Mouse (Mus musculus) kidney, adult 9 months (tissue): ENCODE measurements around the gene Anxa9.

Source experiments
- DNase-seq: peaks from one replicate; pipeline ENCODE4 v3.0.0; 2022

Gene Anxa9

DNA sequence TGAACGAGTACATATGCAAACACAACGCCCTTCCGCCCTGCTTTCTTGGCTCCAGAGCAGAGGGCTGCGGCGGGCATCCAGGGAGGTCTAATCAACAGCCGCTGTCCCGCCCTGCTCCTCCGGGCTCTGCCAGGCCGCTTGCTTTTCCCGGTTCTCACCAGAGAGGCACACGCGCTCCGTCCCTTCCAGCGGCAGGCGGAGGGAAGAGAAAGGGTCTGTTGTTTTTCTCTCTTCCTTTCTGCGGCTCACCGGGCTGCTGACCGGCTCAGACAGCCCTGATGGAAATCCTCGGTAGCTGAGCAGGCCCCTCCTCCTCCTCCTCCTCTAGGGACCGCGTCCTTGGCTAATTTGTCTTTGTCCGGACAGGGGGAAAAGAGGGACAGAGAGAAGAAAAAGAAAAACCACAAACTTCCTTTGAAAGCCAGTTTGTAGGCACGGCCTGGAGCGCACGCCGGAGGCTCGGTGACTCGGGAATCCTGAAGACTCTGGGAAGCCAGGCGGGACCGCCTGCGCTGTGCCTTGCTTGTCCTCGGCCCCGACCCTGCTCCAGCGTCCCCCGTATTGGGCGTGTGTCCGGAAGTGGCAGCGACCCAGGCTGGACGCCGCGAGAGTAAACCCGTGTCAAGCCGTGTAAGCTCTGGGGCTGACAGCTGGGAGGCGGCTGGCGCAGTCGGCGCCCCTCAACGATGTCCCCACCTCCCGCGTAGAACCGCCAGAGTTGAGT, 23.9 kb downstream of the Anxa9 start:
- peak; percentile 88 for DNase-seq

DNA sequence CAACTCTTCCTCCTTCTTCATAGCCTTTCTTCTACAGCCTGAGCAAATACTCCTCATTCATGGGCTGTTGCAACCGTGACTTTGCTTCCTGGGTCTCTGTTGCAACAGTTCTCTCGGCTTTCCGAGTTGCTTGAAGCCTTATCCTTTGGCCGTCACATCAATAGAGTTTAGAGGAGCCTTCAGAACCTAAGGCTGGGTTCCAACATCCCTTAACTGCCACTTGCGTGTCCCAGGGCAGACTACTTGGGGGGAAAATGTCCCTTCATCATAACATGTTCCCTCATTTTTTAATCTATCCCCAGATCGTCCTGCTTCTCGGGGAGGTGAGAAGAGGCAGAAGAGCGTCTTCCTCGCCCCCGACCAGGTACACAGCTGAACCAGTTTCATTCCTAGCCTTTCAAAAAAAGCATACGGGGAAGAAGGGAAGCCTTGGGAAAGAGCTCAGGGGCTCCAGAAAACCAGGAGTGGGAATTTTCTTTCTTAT, 24.6 kb downstream of the Anxa9 start:
- peak; percentile 60 for DNase-seq

DNA sequence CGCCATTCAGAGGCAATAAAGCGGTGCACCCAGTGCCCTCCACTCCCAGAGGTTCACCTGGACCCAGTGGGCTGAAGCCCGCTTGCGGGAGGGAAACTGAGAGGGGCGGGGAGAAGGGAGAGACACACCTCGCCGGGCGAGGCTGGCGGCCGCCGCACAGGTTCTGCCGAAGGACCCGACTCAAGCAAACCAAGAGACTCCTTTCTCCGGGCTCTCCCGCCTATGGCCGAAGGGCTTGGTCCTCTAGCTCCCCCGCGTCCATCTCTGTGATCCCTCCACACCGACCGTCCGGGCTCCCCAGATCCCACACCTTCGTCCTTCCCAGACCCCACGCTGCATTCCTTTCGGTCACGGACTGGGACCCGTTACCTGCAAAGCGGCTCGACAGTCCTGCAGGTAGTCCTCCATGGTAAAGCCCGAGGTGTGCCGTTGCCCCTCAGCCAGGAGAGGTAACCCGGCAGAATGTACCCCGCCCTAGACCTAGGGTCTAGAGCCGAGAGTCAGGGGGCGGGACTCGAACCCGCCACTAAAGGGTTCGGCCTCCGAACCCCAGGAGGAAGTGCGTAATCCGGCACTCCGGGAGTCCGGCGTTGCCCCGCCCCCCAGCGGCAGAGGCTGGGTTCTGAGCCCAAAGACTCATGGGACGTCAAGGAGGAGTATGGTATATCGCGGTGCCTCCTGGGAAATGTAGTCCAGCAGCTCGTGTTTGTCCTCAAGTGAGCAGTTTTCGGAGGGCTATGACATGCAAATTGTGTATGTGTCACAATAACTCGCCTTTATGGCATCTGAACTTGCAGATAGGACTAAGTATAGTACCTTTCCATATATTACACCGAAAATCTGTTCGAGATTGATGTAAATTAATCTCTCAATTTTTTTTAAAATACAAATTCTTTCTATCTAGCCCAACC, 25.5 kb downstream of the Anxa9 start, which contains the start of the genes Mindy1 and Prune1:
TSS of gene Mindy1 (plus strand) at position 130 of the 911 bp plus-strand sequence.
TSS of gene Prune1 (minus strand) at position 861 of the 911 bp plus-strand sequence.
- DNase-seq = peak; percentile 99

DNA sequence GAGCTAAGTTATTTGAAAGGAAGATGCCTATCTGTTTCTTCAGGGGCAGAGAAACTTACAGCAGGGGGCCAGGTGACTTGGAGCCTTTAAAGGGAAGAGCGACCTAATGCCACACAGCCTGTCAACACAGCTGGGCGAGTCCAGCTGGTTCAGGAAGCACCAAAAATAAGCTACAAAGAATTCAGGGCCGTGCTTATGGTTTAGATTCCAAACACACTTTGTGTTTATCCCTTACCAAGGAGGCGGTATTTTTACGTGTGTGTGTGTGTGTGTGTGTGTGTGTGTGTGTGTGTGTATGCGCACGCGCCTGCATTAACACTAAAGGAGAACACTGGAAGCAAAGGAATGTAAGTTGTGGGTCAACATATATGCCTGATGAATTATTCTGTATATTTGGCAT, 26.2 kb downstream of the Anxa9 start:
- peak; percentile 56 for DNase-seq

DNA sequence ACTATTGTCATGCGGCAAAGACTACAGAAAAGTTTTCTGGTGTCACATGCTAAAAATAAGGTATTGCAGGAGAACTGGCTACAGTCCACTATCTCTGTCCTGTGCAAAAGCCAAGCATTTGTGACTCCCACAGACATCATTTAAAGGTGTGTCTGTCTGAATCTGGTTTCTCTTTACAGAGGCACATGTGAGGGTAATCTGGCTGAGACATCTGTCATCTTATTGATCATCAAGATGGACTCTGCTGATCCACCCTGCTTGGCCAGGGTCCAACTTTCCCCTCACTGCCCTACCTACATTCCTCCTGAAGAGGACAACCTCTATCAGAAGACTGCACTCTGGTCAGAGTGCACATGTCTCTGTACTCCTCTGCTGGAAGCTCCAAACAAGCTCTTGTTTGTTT, 29.8 kb downstream of the Anxa9 start:
- DNase-seq = peak; percentile 47

DNA sequence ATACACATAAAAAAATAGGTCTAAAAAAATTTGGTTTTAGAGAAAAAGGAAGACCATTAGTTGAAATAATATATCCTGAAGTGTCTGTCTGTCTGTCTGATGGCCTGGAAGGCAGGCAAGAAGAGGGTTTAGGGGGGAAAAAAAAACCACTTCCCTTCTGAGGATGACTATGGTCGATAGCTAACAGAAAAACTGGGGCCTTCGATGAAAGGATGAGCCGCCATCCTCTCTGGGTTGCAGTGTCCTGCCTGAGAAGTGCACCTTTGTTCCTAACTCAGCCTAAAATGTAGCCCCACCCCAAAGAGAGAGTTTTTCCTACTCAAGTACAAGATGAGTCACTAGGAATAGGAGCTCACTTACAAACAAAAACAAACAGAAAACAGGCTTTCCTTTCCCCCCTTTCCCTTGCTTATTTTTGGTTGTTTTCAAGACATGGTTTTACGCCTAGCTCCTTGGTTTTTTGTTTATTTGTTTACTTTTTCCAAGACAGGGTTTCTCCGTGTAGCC, 30.5 kb downstream of the Anxa9 start:
- DNase-seq = no peak

DNA sequence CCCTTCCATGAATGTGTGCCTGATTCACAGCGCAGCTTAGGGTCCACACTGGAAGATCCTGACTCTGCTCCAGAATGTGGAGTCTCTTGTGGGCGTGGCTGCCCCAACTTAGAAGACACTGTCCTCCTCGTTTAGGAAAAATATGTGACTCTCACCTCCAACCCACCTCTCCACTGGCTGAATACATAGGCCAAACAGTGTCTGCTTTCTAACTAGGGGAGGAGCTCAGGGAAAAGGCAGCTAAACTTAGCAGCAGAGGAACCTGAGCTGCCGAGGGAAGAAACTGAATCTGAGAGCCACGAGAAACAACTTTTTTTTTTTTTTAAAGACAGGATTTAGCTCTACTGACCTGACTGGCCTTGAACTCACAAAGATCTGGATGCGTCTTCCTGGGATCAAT, 31.8 kb downstream of the Anxa9 start:
- no peak for DNase-seq

DNA sequence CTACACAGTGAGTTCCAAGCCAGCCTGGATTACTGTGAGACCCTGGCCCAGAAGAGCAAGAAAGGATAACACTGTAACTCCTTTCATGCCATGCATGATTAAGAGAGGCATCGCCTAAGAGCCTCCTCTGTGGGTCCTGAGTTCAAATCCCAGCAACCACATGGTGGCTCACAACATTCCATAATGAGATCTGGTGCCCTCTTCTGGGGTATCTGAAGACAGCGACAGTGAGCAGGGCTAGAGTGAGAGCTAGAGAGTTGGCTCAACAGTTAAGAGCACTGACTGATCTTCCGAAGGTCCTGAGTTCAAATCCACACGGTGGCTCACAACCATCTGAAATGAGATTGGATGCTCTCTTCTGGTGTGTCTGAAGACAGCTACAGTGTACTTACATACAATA, 32.5 kb downstream of the Anxa9 start:
- no peak for DNase-seq

DNA sequence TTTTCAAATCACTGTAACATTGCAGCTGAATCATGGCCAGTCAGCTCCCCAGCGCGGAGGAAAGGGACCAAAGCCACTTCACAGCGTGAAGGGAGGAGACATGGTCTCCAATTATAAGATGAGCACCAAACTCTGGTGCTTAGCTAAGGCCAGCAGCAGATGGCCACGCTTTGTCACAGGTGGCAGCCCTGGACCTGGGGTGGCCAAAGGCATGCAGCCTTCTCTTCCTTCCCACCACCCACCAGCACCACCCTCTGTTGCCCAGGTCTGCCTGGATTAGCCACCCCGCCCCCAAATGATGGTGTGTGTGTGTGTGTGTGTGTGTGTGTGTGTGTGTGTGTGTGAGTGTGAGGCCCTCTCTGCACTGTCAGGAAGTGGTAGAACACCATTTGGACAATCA, 33.5 kb downstream of the Anxa9 start:
- no peak for DNase-seq

DNA sequence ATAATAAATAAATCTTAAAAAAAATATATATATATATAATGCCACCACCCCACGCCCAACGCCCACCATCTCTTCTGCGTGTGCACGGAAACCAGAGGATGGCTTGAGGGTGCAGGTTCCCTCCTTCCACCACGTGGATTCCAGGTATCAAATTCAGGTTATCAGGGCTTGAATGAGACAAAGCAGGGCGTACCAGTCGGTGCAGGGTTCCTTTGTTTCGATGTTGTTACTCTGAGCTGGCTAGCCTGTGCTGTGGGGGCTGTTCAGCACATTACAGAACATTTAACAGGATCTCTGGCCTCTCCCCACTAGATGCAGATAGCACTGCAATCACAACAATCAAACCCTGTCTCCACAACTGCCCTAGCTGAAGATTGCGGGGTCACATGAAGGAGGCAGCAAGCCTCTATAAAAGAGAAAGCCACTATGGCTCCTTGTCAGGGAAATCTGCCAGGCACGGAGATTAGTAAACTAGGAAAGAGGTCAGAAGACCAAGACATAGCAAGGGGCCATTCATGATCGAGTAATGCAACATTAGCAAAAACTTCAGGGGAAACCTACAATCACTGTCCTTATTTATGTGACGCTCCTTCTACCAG, 36.1 kb downstream of the Anxa9 start:
- no peak for DNase-seq

DNA sequence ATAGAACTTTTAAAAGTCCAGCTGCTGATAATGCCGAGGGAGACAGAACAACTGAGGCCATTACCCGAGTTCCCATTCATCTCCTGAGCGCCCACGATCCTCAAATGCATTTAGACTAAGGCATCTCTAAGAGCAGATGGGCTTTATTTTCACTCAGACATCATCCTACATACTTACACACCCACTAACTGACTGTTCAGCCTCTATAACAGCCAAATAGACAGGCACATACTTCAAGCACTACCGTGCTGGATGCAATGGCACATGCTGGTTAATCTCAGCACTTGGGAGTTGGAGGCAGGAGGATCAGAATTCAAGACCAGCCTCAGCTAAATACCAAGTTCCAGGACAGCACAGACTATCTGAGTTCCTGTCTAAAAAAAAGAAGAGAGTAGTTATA, 37.2 kb downstream of the Anxa9 start:
- DNase-seq = no peak

DNA sequence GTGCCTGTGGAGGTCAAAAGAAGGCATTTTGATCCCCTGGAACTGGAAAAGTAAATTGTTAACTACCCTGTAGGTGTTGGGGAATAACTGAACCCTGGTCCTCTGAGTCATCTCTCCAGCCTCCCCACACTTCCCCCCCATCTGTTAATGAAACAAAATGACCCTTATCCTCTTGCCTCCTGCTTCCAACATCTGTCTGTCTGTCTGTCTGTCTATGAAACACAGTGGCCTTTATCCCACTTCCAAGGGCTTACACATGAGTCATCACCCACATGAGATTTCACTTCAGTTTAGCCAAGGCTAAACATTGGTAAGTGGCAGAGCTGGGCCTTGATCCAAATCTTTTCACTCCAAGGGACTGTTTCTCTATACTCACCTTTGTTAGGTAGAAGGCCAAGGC, 39.1 kb downstream of the Anxa9 start:
- DNase-seq = peak; percentile 76

DNA sequence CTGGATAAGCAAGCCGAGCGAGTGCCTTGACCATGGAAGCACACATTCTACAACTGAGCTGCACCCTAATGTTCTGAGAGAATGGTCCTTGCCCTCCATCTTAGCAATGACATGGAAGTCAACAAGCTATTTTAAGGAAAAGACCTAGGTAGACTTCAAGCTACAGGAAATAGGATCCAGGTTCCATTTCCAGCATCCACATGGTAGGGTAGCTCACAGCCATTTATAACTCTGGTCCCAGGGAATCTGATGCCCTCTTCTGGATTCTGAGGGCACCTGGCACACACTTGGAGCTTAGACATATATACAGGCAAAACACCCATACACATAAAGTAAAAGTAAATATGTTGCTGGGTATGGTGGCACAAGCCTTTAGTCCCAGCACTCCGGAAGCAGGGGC, 40.9 kb downstream of the Anxa9 start:
- no peak for DNase-seq

DNA sequence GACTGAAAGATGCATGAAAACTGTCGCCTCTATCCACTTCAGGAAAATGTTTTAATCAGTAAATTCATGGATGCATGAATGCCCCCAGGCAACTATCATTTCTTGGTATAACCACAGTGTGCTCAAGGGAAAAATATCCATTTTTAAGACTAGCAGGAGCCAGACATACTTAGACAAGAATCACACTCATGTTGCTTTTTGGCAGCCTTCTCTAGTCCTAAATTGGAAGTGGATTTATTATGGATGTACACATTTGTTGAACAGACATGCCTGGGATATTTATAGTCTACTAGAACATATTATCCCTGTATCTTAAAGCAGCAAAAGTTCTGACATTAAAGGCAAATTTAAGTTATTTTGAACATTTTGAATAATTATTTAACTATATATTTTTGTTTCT, 42.3 kb downstream of the Anxa9 start:
- DNase-seq = no peak

DNA sequence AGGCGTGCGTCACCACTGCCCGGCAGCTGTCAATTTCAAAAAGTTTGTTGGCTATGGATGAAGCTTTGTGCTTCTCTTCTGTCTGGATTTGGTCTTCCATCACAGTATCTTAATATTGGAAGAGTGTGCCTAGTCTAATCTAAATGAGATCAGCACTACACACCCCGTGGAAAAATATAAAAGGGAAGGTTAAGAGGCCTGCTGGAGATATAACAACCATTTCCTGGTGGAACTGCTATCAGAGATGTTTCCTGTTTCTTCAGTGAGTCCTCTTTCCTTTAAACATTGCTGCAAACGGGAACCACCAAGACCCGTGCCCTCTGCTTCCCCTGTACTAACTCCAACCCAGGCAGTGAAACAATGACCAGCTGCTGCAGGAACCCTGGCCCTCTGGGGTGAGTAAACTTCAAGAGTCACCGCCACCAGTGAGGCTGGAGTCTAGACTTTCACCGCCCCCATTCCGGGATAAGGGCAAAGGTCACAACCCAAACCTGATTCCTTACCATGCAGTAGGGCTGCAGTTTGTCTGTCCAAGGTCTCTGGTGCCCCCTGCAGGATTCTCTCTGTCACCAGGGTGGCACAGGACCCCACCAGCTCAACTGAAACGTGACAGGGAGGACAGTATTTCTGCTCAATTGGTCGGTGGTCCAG, 43.8 kb downstream of the Anxa9 start:
- DNase-seq = peak; percentile 97

DNA sequence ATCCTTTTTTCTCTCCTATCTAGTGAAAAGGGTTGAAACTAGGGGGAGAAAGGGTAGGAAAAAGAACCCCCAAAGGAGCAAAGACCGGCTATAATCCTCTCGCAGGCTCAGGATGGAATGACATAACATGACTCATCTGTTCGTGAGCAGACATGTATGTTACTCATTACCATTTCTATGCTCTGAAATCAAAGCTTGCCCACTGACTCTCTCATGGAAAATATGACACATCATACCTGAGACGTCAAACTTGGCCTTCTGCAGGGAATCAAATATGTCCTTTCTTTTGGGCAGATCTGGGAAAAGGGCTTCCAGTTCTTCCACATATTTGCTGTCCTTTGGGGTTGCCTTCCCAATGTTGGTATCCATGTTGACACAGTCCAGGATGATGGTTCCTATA, 45.0 kb downstream of the Anxa9 start:
- DNase-seq = no peak

DNA sequence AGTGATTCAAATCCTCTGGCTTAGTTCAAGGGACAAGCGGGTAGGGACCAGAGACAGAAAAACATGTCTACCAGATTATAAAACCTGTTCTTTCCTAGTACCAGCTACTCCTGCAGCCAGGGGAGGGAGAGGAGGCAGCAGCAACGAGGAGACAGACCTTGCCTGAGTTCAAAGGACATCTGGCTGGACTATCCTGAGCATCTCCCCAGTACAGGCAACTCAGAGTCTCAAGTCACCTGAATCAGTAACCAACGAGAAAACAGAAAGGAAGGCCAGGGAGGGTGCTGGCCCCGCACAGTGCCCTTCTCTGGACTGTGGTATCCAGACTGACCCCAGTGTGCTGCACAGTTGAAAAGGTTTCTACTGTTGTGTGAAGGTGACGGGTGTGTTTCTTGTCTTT, 50.0 kb downstream of the Anxa9 start:
- DNase-seq = peak; percentile 76

DNA sequence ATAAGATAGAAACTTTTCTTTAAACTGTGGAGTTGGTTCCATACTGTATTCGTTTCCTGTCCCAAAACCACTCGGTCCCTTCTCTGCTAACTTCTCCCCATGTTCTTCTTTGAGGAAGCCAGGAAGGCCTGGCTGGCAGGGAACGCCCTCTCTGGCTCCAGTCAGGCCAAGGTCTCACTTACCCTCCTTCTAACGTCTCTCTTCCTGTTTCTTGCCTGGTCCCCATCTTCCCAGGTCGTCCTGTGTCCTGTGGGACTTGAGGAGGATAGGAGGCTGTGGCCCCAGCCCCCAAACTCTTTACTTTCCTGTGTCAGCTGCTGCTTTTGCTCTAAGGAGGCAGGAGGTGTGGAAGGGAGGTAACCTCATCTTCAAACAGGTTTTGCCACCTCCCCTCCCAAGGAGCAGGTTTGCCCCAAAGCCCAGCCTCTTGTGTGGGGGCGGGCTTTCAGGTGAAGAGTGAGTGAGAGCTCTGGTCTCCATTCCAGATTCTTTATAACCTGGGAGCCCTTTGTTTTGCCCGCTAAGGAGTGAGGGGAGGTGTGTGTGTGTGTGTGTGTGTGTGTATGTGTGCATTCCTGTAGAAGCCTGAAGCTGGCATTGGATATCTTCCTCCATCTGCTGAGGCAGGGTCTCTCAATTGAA, 56.1 kb downstream of the Anxa9 start, which contains the start of gene Bnipl:
TSS of gene Bnipl (minus strand) at position 411 of the 642 bp plus-strand sequence.
- DNase-seq = no peak

DNA sequence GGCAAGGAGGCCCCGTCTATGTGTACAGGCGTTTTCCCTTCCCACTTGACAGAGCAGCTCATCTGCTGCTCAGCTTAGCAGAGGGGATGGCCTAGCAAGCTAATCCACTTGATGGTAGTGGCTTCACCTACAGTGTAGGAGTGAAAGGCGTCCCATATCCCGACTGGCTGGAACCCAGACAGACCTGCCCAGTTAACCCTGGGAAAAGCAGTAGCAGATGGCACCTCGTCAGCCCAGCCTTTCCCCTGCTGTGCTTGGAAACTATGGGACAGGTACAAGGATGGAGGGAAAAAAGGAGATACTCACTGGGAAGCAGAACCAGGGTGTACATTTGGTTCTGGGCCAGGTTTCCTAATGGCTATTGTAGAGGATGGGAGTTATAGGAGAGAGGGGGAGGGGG, 56.6 kb downstream of the Anxa9 start:
- no peak for DNase-seq

DNA sequence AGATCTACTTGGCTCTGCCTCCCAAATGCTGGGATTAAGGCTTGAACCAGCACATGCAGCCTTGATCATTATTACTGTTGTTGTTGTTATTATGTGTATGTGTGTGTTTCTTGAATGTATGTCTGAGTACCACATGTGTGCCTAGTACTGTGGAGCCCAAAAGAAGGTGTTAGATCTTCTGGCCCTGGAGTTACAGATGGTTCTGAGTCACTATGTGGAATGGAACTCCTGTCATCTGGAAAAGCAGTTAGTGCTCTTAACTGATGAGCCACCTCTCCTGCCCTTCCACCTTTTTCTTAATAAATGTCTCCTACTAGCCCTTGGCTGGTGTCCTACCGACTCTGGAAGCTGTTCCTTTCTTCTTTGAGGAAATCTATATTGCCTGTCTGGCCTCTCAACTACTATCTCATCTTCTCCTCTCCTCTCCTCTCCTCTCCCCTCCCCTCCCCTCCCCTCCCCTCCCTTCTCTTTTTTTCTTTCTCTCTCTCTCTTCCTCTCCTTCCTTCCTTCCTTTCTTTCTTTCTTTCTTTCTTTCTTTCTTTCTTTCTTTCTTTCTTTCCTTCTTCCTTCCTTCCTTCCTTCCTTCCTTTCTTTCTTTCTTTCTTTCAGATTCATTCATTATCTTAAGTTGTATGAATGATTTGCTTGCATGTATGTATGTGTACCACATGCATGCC, 59.2 kb downstream of the Anxa9 start:
- DNase-seq = no peak

DNA sequence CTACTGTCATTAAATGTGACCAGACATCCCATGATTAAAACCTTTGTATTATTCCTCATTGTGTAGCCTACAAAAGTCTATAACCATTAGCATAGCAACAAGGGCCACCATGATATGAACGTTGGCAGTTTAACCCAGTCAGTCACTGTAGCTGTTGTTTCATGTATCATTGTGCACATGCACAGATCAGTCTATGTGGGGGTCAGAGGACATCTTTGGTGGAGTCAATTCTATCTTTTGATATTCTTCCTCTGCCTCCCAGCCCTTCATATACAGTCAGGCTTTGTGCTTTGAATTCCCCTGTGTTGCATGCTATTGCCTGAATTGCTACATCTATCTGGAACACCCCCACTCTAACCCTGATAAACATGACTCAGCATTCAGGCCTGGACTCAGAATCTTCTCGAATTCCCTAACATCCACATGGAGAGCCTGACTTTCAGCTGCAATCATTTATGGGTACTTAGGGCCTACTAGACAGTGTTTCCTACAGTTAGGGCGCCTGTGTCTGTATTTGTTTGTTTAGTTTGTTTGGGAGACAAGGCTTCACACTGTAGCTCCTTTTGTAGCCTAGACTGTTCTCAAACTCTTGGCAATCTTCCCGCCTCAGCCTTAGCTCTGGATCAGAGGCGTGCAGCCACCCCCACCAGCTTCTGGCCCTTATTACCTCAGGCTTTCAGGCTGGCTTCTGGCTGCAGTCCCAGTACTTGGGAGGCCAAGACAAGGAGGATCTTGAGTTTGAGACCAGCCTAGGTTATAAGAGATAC, 60.3 kb downstream of the Anxa9 start:
- peak; percentile 59 for DNase-seq
